Mouse (Mus musculus) liver, embryonic 13.5 days (tissue): Measurements from ENCODE around the gene Gm49337. TPM values are rescaled to one million over a fixed set of nuclear protein-coding genes. Genes with fewer than 3 reads are reported as not detected.
A peak's percentile ranks its signal among the peaks of the same experiment; 100 is the strongest.

Experiments
- ATAC-seq: fragments of 200-750 bp; cut with Nextera tagmentation; 2 replicates; pipeline ENCODE4 v1.8.0; 2017; ENCODE audit warnings: low read depth, mild to moderate bottlenecking, moderate number of reproducible peaks, moderate library complexity
- DNase-seq: peaks from one replicate; pipeline ENCODE4 v3.0.0; 2022
- H3K27ac ChIP-seq: fragments of 300-500 bp; sonication (generic); 2 replicates; pipeline ENCODE4 v1.5.1; 2015; ENCODE audit warnings: moderate library complexity, mild to moderate bottlenecking, inconsistent platforms
- H3K27me3 ChIP-seq: fragments of 300-500 bp; sonication (generic); 2 replicates; pipeline ENCODE4 v1.6.1; 2015; ENCODE audit warnings: mild to moderate bottlenecking, inconsistent platforms
- H3K36me3 ChIP-seq: fragments of 300-500 bp; sonication (generic); 2 replicates; pipeline ENCODE4 v1.6.1; 2015; ENCODE audit warnings: mild to moderate bottlenecking, inconsistent platforms
- H3K4me1 ChIP-seq: fragments of 300-500 bp; sonication (generic); replicated peaks from 2 replicates; pipeline ENCODE4 v1.6.1; 2015; ENCODE audit warnings: inconsistent platforms
- H3K4me2 ChIP-seq: fragments of 300-500 bp; sonication (generic); 2 replicates; pipeline ENCODE4 v1.6.1; 2015; ENCODE audit warnings: inconsistent platforms, mild to moderate bottlenecking, moderate library complexity
- H3K4me3 ChIP-seq: fragments of 300-500 bp; sonication (generic); replicated peaks from 2 replicates; pipeline ENCODE4 v1.5.1; 2015; ENCODE audit warnings: mild to moderate bottlenecking, inconsistent platforms
- H3K9ac ChIP-seq: fragments of 300-500 bp; sonication (generic); 2 replicates; pipeline ENCODE4 v1.6.1; 2015; ENCODE audit warnings: mild to moderate bottlenecking, inconsistent platforms
- H3K9me3 ChIP-seq: fragments of 300-500 bp; sonication (generic); replicated peaks from 2 replicates; pipeline ENCODE4 v1.6.1; 2016; ENCODE audit warnings: inconsistent platforms
- WGBS: fragments of 180-500 bp; shearing (Covaris S2); methylation state at CpG from one replicate; pipeline ENCODE4 v1.1.7; 2015; ENCODE audit not compliant: insufficient replicate concordance; 5-methylcytosine and 5-hydroxymethylcytosine counted together
- polyA plus RNA-seq: library from polyadenylated mRNA; unstranded; fragments of >200 nt; fragmentation: Nextera tagmentation; extraction: Ambion mirVana; gene quantifications from 2 replicates; pipeline ENCODE4 v1.2.1, GENCODE M21; 2015

Gm49337 gene
- not detected in 2 replicates for polyA plus RNA-seq

DNA sequence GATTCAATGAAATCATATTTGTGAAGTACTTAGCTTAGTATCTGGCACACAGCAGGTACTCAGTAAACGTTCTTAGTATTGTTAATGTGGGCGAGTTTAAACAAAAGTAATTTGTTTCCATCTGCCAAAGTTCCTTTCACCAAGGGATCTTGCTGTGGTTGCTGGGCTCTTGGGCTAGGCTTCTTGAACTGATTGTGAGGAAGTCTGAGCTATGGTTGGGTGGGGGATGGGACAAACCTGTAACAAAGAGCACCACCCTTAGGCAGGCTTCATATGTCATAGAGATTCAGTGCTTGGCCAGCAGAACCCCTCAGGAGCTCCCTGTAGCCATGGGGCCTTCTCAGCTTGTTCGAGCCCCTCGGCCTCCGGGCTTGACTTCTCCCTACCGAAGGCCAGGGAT is at the start of gene Gm49337, which contains the start of gene 1700042G07Rik:
Gene Gm49337 (plus strand): TSS at position 313 of the 400 bp plus-strand sequence.
Gene 1700042G07Rik (plus strand): TSS at position 301 of the 400 bp plus-strand sequence.
- Histone ChIP-seq H3K9me3 (no peaks in the 10 kb centered on the region), H3K4me1 (peaks cover 37% of the 10 kb centered on the region), H3K36me3 (no peaks in the 10 kb centered on the region), H3K4me2 (no peak within 1 kb of the TSS), H3K9ac (no peak within 1 kb of the TSS), H3K27ac (no peak within 1 kb of the TSS), H3K27me3 (peaks cover 14% of the 10 kb centered on the region), H3K4me3 (no peak within 1 kb of the TSS)
- ATAC-seq (no peak), DNase-seq (no peak)
- 72% methylated on average over 6 of the region's 6 CpGs for WGBS

DNA sequence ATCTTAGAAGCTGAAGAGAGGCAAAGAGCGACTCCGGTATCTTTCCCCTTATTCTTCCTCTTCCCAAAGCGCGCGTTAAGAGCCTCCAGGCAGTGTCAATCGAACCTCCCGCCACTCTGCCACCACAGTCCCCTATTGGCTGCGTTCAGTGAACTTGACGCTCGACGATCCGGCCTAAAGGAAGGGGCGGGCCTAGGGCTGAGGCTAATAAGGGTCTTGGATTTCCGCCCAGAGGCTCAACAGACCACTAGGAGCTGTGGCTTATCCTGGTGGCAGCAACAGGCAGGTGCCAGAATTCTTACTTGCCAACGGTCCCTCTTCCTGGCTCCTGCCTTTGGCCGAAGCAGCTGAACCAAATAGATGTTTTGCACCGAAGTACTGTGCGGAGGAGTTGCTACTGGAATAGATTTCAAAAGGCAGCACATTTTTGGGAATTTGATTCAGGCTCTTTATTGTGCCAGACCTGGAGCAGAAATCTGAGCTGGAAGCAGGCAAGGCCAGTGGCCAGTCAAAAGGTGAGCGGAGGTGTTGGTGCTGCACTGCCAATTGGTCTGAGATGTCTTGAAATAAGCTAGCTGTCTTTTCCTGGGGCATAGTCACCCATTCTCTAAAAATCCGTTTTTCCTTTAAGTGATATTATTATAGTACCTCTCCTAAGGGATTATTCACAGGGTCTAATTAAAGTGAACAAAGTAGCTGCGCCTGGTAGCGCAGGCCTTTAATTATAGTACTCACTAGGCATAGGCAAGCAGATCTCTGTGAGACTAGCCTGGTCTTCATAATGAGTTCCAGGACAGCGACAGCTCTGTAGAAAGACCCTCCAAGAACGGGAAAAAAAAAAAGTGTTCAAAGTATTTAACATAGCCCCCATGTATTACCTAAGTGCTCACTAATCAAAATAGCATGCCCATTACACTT is 49.3 kb upstream of the Gm49337 start, which contains the start of the genes Rad54l and Pomgnt1:
Gene Rad54l (minus strand): TSS at position 89 of the 918 bp plus-strand sequence.
Gene Pomgnt1 (plus strand): TSS at position 239 of the 918 bp plus-strand sequence.
- DNase-seq (peak; percentile 86), ATAC-seq (peak; percentile 96)
- Histone ChIP-seq H3K9ac (peak within 1 kb of the TSS; percentile 79), H3K27me3 (no peaks in the 10 kb centered on the region), H3K36me3 (peaks cover 17% of the 10 kb centered on the region), H3K27ac (peak within 1 kb of the TSS; percentile 82), H3K4me3 (peak within 1 kb of the TSS; percentile 71), H3K9me3 (no peaks in the 10 kb centered on the region), H3K4me2 (peak within 1 kb of the TSS; percentile 80), H3K4me1 (peaks cover 46% of the 10 kb centered on the region)
- WGBS: 5% methylated on average over 24 of the region's 24 CpGs

DNA sequence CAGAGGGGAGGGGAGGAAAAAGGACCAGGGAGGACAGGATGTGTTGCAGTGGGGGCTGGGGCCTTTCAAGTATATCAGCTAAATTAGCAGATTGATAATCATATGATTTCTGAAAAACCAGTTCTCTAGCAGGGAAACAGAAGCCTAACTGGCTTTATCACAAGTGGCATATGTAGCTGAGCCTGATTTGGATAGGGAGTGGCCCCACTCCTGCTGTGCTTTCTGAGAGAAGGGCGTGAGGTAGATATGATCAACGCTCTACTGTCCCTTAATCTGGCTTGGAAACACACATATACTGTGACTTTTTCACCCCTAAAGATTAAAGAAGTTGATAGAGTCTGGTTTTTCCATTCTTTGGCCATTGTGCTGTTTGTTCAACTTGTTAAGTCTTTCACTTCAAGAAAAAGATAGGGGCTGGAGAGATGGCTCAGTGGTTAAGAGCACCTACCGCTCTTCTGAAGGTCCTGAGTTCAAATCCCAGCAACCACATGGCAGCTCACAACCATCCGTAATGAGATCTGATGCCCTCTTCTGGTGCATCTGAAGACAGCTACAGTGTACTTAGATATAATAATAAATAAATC is 47.3 kb upstream of the Gm49337 start:
- Histone ChIP-seq H3K27ac (no peak overlapping the region), H3K27me3 (no peaks in the 10 kb centered on the region), H3K4me1 (peaks cover 46% of the 10 kb centered on the region), H3K9ac (no peak overlapping the region), H3K9me3 (no peaks in the 10 kb centered on the region), H3K4me3 (no peak overlapping the region), H3K4me2 (peak overlapping the region; percentile 14; the same call in 1 of the 2 replicates), H3K36me3 (no peaks in the 10 kb centered on the region; the same call in 1 of the 2 replicates)
- ATAC-seq (peak; percentile 51), DNase-seq (peak; percentile 44)
- WGBS: 52% methylated on average over 4 of the region's 4 CpGs

DNA sequence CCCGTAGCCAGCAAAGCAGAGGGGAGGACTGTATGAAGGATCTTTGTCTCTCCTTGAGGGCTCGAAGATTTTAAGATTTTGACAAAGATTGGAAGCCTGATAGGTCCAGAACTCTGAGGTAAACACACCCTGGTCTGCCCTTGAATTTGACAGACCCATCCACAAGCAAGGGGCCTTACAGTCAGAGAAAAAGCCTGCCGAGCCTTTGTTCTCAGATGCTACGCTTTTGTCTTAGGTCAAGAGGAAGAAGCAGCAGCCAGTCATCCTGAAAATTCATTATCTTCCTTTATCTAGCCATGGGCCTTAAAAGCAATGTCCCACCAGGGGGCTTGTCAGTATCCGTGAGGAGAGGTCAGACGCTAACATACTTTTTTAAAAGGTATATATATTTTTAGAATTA is 45.2 kb upstream of the Gm49337 start:
- Histone ChIP-seq H3K27me3 (no peaks in the 10 kb centered on the region), H3K4me2 (no peak overlapping the region), H3K27ac (no peak overlapping the region), H3K36me3 (no peaks in the 10 kb centered on the region), H3K9ac (no peak overlapping the region), H3K4me3 (no peak overlapping the region), H3K9me3 (no peaks in the 10 kb centered on the region), H3K4me1 (peaks cover 27% of the 10 kb centered on the region)
- DNase-seq (no peak), ATAC-seq (no peak)
- WGBS: 80% methylated on average over 6 of the region's 6 CpGs

DNA sequence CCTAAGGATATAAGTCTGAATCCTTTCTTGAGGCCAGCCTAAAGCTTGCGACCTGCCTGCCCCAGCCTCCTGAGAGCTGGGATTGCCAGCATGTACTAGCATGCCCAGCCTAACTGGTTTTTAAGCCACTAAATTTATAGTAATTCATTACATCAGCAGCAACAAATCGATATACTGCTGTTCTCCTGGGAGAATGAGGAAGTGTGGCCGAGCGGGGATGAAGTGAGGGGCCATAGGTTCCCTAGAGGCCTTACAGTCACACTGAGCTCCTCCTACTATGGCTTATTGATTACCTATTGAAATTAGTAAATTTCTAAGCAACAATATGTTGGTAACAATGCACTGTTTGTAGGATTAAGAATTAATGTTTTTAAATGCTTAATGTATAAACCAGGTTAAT is 40.1 kb upstream of the Gm49337 start:
- DNase-seq: no peak
- H3K4me3 ChIP-seq: no peak overlapping the region
- H3K4me2 ChIP-seq: no peak overlapping the region
- H3K27ac ChIP-seq: no peak overlapping the region
- H3K9me3 ChIP-seq: no peaks in the 10 kb centered on the region
- H3K4me1 ChIP-seq: no peaks in the 10 kb centered on the region
- 53% methylated on average over 4 of the region's 4 CpGs for WGBS
- no peak overlapping the region for H3K9ac ChIP-seq
- H3K36me3 ChIP-seq: no peaks in the 10 kb centered on the region
- H3K27me3 ChIP-seq: no peaks in the 10 kb centered on the region
- no peak for ATAC-seq

DNA sequence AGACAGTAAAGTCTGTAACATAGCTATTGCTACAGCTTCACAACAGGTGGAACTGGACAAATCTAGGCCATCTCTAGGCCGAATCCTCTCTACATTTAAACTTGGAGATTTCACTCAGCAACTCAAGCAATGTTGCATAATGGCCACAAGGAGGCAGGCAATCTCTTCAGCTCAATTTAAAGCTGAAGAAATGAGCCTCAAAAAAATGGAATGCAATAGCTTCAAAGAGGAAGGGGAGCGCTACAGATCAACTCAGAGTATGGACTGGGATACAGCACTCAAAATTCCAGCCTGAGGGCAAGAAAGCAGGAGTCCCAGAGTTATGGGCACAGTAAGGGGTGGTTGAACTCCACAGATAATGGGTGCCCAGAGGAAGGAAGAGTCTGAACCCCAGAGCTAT is 38.2 kb upstream of the Gm49337 start:
- H3K27ac ChIP-seq: no peak overlapping the region
- H3K9me3 ChIP-seq: no peaks in the 10 kb centered on the region
- peaks cover 3% of the 10 kb centered on the region; the same call in 1 of the 2 replicates for H3K27me3 ChIP-seq
- H3K36me3 ChIP-seq: no peaks in the 10 kb centered on the region
- H3K4me2 ChIP-seq: no peak overlapping the region
- ATAC-seq (no peak), DNase-seq (no peak)
- 30% methylated on average over 2 of the region's 2 CpGs for WGBS
- no peak overlapping the region for H3K4me3 ChIP-seq
- no peak overlapping the region for H3K9ac ChIP-seq
- no peaks in the 10 kb centered on the region for H3K4me1 ChIP-seq

DNA sequence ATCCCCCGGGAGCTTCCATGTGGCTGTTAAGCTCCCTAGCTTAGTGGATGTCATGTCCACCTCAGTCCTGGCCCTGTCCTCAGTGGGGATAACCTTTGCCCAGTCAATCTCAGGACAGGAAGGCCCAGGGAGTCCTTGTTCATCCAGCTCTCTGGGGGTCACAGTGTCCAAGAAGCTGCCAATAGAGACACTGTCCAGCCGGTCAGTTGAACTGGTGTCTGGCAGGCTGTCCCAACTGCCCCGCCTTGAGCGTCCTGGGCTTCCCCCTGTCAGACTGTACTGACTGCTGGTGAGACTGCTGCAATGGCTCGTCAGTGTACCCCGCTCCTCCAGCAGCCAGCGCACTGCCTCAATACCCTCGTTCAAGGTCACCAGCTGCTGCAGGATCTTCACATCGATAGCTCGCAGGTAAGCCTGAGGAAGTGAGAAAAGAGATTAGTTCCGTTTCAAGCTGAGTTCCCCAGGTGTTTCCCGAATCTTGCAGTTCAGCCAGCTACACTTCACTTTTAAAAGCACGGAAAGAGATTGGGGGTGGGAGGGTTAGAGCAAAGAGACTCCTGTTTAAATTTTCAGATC is 35.7 kb upstream of the Gm49337 start:
- WGBS: 51% methylated on average over 13 of the region's 13 CpGs
- no peak overlapping the region for H3K9ac ChIP-seq
- no peak overlapping the region for H3K4me3 ChIP-seq
- no peak overlapping the region for H3K4me2 ChIP-seq
- H3K36me3 ChIP-seq: no peaks in the 10 kb centered on the region
- H3K4me1 ChIP-seq: no peaks in the 10 kb centered on the region
- DNase-seq (no peak), ATAC-seq (0 out of 2 replicates have a peak, but pooled peaks have one; percentile 26)
- no peaks in the 10 kb centered on the region for H3K9me3 ChIP-seq
- H3K27ac ChIP-seq: no peak overlapping the region
- peaks cover 25% of the 10 kb centered on the region for H3K27me3 ChIP-seq

DNA sequence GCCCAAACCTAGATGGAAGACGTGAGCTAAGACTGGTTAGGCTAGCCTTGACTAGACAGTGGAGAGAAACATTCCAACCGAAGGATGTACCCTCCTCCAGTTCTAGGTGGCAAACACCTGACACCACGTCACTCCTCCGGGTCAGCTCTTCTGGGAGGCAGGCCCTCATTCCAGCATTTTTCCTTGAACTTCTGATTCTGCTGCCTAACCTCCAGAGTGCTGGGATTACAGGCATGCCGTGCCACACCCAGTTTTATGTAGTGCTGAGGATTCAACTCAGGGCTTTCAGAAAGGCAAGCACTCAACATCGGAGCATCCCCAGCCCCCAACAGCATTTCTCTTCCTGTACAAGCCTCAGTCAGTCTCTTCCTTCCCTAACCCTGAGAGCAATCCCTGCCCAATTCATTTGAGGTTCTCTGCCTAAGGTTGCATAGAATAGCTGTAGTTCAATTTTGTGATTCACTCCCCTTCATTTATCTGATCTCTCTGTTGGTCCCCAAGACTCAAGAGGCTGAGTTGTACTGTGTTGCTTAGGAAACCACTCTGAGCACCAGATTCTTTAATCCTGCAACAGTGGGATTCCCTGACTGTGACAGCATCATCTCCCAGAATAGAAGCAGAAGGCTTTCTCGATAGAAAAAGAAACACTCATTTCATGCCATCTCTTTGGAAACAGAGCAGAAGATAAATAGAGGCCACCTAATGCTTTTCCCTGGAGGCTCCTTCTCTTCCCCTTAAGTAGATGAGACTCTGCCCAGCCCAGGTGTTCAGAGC is 32.2 kb upstream of the Gm49337 start:
- Histone ChIP-seq H3K36me3 (no peaks in the 10 kb centered on the region), H3K9me3 (no peaks in the 10 kb centered on the region), H3K9ac (no peak overlapping the region), H3K27ac (no peak overlapping the region), H3K4me1 (peaks cover 13% of the 10 kb centered on the region; the same call in 1 of the 2 replicates), H3K27me3 (peaks cover 54% of the 10 kb centered on the region), H3K4me2 (no peak overlapping the region), H3K4me3 (no peak overlapping the region)
- 64% methylated on average over 7 of the region's 7 CpGs for WGBS
- DNase-seq (no peak), ATAC-seq (no peak)

DNA sequence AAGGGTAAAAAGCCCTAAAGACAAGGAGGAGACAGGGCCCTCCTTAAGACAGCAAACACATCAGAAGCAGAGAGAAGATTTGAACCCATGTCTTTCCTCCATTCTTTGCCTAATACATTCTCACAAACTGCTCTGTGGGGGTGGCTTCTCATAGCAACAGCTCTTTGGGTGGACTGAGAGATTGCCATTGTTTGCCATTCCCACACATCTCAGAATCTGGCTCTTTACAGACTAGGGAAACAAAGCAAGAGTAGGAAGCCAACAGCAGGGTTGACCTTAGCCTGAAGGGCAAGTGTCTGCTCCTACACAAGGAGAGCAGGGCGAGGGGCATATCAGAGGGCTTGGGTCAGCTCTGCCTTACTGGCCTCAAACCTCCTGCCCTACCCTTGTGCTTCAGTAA is 31.4 kb upstream of the Gm49337 start:
- Histone ChIP-seq H3K27ac (no peak overlapping the region), H3K4me2 (no peak overlapping the region), H3K27me3 (peaks cover 54% of the 10 kb centered on the region), H3K4me1 (peaks cover 13% of the 10 kb centered on the region; the same call in 1 of the 2 replicates), H3K9ac (no peak overlapping the region), H3K36me3 (no peaks in the 10 kb centered on the region), H3K9me3 (no peaks in the 10 kb centered on the region), H3K4me3 (no peak overlapping the region)
- no peak for DNase-seq
- 53% methylated on average over 1 of the region's 1 CpGs for WGBS
- ATAC-seq: no peak

DNA sequence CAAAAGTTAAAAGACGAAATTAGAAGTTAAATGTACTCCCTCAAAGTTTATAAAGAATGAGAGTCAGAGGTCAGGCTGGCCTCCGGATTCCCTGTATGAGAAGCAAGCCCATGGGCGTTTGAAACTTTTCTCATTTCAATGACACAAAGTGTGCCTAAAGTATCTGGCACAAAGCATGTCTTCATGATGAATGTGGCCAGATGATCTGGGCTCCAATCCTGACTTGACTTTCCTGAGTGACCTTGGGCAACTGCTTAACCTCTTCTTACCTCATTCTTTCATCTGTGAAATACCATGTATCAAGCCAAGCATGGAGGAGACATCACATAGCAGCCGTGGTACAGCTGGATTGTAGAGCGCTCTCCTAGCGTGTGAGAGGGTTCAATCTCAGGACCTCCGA is 30.9 kb upstream of the Gm49337 start:
- Histone ChIP-seq H3K9me3 (no peaks in the 10 kb centered on the region), H3K4me3 (no peak overlapping the region), H3K4me1 (peaks cover 13% of the 10 kb centered on the region; the same call in 1 of the 2 replicates), H3K4me2 (no peak overlapping the region), H3K27ac (no peak overlapping the region), H3K36me3 (no peaks in the 10 kb centered on the region), H3K27me3 (peaks cover 54% of the 10 kb centered on the region), H3K9ac (no peak overlapping the region)
- 68% methylated on average over 7 of the region's 7 CpGs for WGBS
- DNase-seq: no peak
- no peak for ATAC-seq
